Mouse (Mus musculus): Measurements from ENCODE around the gene Kmo.

GRCm38 (mm10) chr1:175701145-175701544 lies 81.0 kb downstream of the Kmo start:
- no peak for TF ChIP-seq GATA1 (IDR thresholded peaks at IDR 0.05; ENCODE audit: borderline replicate concordance, low read length)
- no peak for TF ChIP-seq FLI1 (IDR thresholded peaks at IDR 0.05; ENCODE audit: low read length)

Data from megakaryocyte, embryonic 14.5 days (primary cell).